Mouse (Mus musculus) embryonic facial prominence, embryonic 12.5 days (tissue): ENCODE measurements at regions not wholly inside any gene's neighbourhood (a gene's known extent, or its start where the extent isn't known, plus 50 kb on each side); places are given as distances from the start of the nearest gene placed in this dataset.
A peak's percentile ranks its signal among the peaks of the same experiment; 100 is the strongest.

ENCODE experiments used
- ATAC-seq: fragments of 200-750 bp; cut with Nextera tagmentation; 2 replicates; pipeline ENCODE4 v1.8.0; 2017; ENCODE audit not compliant: insufficient number of reproducible peaks, insufficient read depth, low FRiP score, low TSS enrichment
- H3K27ac ChIP-seq: fragments of 300-500 bp; sonication (generic); 2 replicates; pipeline ENCODE4 v1.5.1; 2016; ENCODE audit warnings: mild to moderate bottlenecking
- H3K27me3 ChIP-seq: fragments of 300-500 bp; sonication (generic); 2 replicates; pipeline ENCODE4 v1.6.1; 2016; ENCODE audit warnings: mild to moderate bottlenecking, moderate library complexity
- H3K36me3 ChIP-seq: fragments of 300-500 bp; sonication (generic); 2 replicates; pipeline ENCODE4 v1.6.1; 2016; ENCODE audit warnings: mild to moderate bottlenecking
- H3K4me1 ChIP-seq: fragments of 300-500 bp; sonication (generic); 2 replicates; pipeline ENCODE4 v1.6.1; 2016
- H3K4me2 ChIP-seq: fragments of 300-500 bp; sonication (generic); replicated peaks from 2 replicates; pipeline ENCODE4 v1.6.1; 2016; ENCODE audit warnings: mild to moderate bottlenecking, moderate library complexity
- H3K4me3 ChIP-seq: fragments of 300-500 bp; sonication (generic); 2 replicates; pipeline ENCODE4 v1.5.1; 2016; ENCODE audit warnings: mild to moderate bottlenecking
- H3K9ac ChIP-seq: fragments of 300-500 bp; sonication (generic); 2 replicates; pipeline ENCODE4 v1.6.1; 2016; ENCODE audit warnings: mild to moderate bottlenecking, moderate library complexity
- H3K9me3 ChIP-seq: fragments of 300-500 bp; sonication (generic); 2 replicates; pipeline ENCODE4 v1.6.1; 2016; ENCODE audit warnings: mild to moderate bottlenecking, moderate library complexity
- WGBS: fragments of 180-500 bp; shearing (Covaris S2); methylation state at CpG from one replicate; pipeline ENCODE4 v1.1.7; 2016; 5-methylcytosine and 5-hydroxymethylcytosine counted together

- WGBS = 30% methylated on average over 34 of the region's 34 CpGs
Measured at GRCm38 (mm10) chr7:31208237-31209054, 52.8 kb upstream of the Gramd1a start.

GRCm38 (mm10) chr7:31207563-31208236 is 52.0 kb upstream of the Gramd1a start:
- WGBS = 68% methylated on average over 13 of the region's 13 CpGs

More at GRCm38 (mm10) chr7:31208237-31209054, 52.8 kb upstream of the Gramd1a start:
- no peaks in the 10 kb centered on the region for H3K27me3 ChIP-seq
- peak overlapping the region; percentile 66 for H3K4me2 ChIP-seq
- peaks cover 12% of the 10 kb centered on the region for H3K36me3 ChIP-seq
- peak overlapping the region; percentile 67 for H3K9ac ChIP-seq
- no peaks in the 10 kb centered on the region for H3K9me3 ChIP-seq
- no peaks in the 10 kb centered on the region for H3K4me1 ChIP-seq
- ATAC-seq = peak; percentile 58
- H3K4me3 ChIP-seq = peak overlapping the region; percentile 70
- no peak overlapping the region for H3K27ac ChIP-seq

More at GRCm38 (mm10) chr7:31207563-31208236, 52.0 kb upstream of the Gramd1a start:
- Histone ChIP-seq H3K4me3 (peak overlapping the region; percentile 70), H3K36me3 (peaks cover 12% of the 10 kb centered on the region), H3K9me3 (no peaks in the 10 kb centered on the region), H3K9ac (no peak overlapping the region), H3K27me3 (no peaks in the 10 kb centered on the region), H3K4me2 (peak overlapping the region; percentile 66; the same call in 1 of the 2 replicates), H3K4me1 (no peaks in the 10 kb centered on the region), H3K27ac (no peak overlapping the region)
- peak; percentile 48; the same call in 1 of the 2 replicates for ATAC-seq
